Mouse (Mus musculus) forebrain, embryonic 11.5 days (tissue): ENCODE measurements around the gene Pth1r. TPM values are rescaled to one million over a fixed set of nuclear protein-coding genes. Genes with fewer than 3 reads are reported as not detected.

Experiments used
- ATAC-seq: fragments of 200-750 bp; cut with Nextera tagmentation; replicated peaks from 2 replicates; pipeline ENCODE4 v1.8.0; 2017; ENCODE audit warnings: moderate TSS enrichment; ENCODE audit not compliant: low FRiP score
- DNase-seq: peaks from one replicate; pipeline ENCODE4 v3.0.0-alpha.2; 2017; ENCODE audit warnings: low spot score
- H3K27ac ChIP-seq: fragments of 300-500 bp; sonication (generic); 2 replicates; pipeline ENCODE4 v1.5.1; 2014; ENCODE audit warnings: low read depth, low read length
- H3K27me3 ChIP-seq: fragments of 300-500 bp; sonication (generic); 2 replicates; pipeline ENCODE4 v1.6.1; 2014; ENCODE audit warnings: mild to moderate bottlenecking, low read length, mixed read lengths; ENCODE audit not compliant: control insufficient read depth, insufficient read depth
- H3K36me3 ChIP-seq: fragments of 300-500 bp; sonication (generic); 2 replicates; pipeline ENCODE4 v1.6.1; 2014; ENCODE audit warnings: mild to moderate bottlenecking, low read length, moderate library complexity, mixed read lengths; ENCODE audit not compliant: control insufficient read depth, insufficient read depth
- H3K4me1 ChIP-seq: fragments of 300-500 bp; sonication (generic); replicated peaks from 2 replicates; pipeline ENCODE4 v1.6.1; 2014; ENCODE audit warnings: low read length, mixed read lengths; ENCODE audit not compliant: control insufficient read depth, insufficient read depth
- H3K4me2 ChIP-seq: fragments of 300-500 bp; sonication (generic); 2 replicates; pipeline ENCODE4 v1.6.1; 2014; ENCODE audit warnings: low read depth, mild to moderate bottlenecking, low read length, moderate library complexity, mixed read lengths; ENCODE audit not compliant: severe bottlenecking
- H3K4me3 ChIP-seq: fragments of 300-500 bp; sonication (generic); 2 replicates; pipeline ENCODE4 v1.5.1; 2014; ENCODE audit warnings: low read depth, low read length
- H3K9ac ChIP-seq: fragments of 300-500 bp; sonication (generic); 2 replicates; pipeline ENCODE4 v1.6.1; 2014; ENCODE audit warnings: low read length
- H3K9me3 ChIP-seq: fragments of 300-500 bp; sonication (generic); 2 replicates; pipeline ENCODE4 v1.6.1; 2016; ENCODE audit warnings: low read length, mixed read lengths; ENCODE audit not compliant: control insufficient read depth
- WGBS: fragments of 180-500 bp; shearing (Covaris S2); extraction: QIAGEN DNeasy Blood & Tissue Kit; methylation state at CpG from one replicate; pipeline ENCODE4 v1.1.7; 2014; 5-methylcytosine and 5-hydroxymethylcytosine counted together
- polyA plus RNA-seq: library from polyadenylated mRNA; unstranded; fragments of >200 nt; fragmentation: Nextera tagmentation; extraction: Ambion mirVana; gene quantifications from 2 replicates; pipeline ENCODE4 v1.2.1, GENCODE M21; 2014

Pth1r gene
- polyA plus RNA-seq, 1 experiment from 2014 or later = 21.3 TPM

- no peak for ATAC-seq
- no peak overlapping the region for H3K4me3 ChIP-seq
- WGBS = 94% methylated on average over 6 of the region's 6 CpGs
Measured at GRCm38 (mm10) chr9:110718071-110718470, 28.9 kb downstream of the Pth1r start.

GRCm38 (mm10) chr9:110716775-110717174 lies 30.2 kb downstream of the Pth1r start:
- Histone ChIP-seq H3K27ac (no peak overlapping the region), H3K9me3 (no peaks in the 10 kb centered on the region), H3K36me3 (no peaks in the 10 kb centered on the region), H3K27me3 (no peaks in the 10 kb centered on the region), H3K9ac (no peak overlapping the region), H3K4me3 (no peak overlapping the region), H3K4me1 (no peaks in the 10 kb centered on the region), H3K4me2 (no peak overlapping the region)
- ATAC-seq (peak; percentile 70), DNase-seq (peak; percentile 65)
- whole genome bisulfite sequencing = 29% methylated on average over 4 of the region's 4 CpGs

More at GRCm38 (mm10) chr9:110718071-110718470, 28.9 kb downstream of the Pth1r start:
- Histone ChIP-seq H3K4me1 (no peaks in the 10 kb centered on the region), H3K36me3 (no peaks in the 10 kb centered on the region), H3K27me3 (no peaks in the 10 kb centered on the region), H3K9ac (no peak overlapping the region), H3K4me2 (no peak overlapping the region), H3K27ac (no peak overlapping the region), H3K9me3 (no peaks in the 10 kb centered on the region)
- no peak for DNase-seq

- H3K4me1 ChIP-seq = no peaks in the 10 kb centered on the region
- H3K9ac ChIP-seq = no peak overlapping the region
- no peaks in the 10 kb centered on the region for H3K27me3 ChIP-seq
- no peak overlapping the region for H3K4me2 ChIP-seq
- H3K36me3 ChIP-seq = no peaks in the 10 kb centered on the region
- DNase-seq = no peak
- no peaks in the 10 kb centered on the region for H3K9me3 ChIP-seq
- H3K27ac ChIP-seq = no peak overlapping the region
- no peak for ATAC-seq
- no peak overlapping the region for H3K4me3 ChIP-seq
- 64% methylated on average over 1 of the region's 1 CpGs for WGBS
Measured at GRCm38 (mm10) chr9:110715426-110715825, 31.5 kb downstream of the Pth1r start.

DNA sequence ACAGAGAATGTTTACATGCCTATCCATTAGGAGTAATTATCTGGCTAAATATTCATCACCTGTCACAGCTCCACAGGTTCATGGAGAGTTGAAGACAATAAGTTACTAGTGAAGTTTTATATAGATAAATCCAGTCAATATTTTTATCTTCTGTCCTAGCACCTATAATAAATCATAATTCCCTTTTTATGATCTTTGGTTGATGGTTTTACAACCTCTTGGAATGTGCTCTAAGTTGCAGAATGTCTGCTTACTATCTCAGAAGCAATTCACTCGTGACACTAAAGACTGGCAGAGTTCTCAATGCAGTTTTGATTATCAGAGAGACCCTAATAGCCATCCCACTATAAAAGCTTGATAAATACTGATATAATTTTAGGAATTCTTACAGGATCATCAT lies 33.6 kb downstream of the Pth1r start:
- no peaks in the 10 kb centered on the region for H3K27me3 ChIP-seq
- H3K9ac ChIP-seq = no peak overlapping the region
- no peaks in the 10 kb centered on the region for H3K9me3 ChIP-seq
- H3K4me2 ChIP-seq = no peak overlapping the region
- H3K36me3 ChIP-seq = no peaks in the 10 kb centered on the region
- no peak overlapping the region for H3K27ac ChIP-seq
- DNase-seq (no peak), ATAC-seq (no peak)
- H3K4me1 ChIP-seq = no peaks in the 10 kb centered on the region
- no peak overlapping the region for H3K4me3 ChIP-seq
- 80% methylated on average over 1 of the region's 1 CpGs for WGBS

DNA sequence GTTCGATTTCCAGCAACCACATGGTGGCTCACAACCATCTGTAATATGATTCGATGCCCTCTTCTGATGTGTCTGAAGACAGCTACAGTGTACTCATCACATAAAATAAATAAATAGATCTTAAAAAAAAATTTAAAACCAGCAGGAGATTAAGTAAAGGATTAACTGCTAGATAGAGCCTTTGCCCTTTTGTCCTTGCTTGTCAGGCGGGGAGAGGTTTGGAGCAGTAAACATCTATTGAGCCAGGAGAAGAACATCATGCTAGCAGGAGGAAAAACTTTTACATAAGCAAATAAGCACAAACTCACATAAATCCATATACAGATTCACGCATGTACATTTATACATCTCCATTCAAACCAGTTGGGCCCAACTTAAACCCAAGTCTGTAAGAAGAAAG lies 34.4 kb downstream of the Pth1r start:
- no peak overlapping the region for H3K9ac ChIP-seq
- H3K4me1 ChIP-seq = no peaks in the 10 kb centered on the region
- no peak overlapping the region for H3K4me2 ChIP-seq
- no peaks in the 10 kb centered on the region for H3K9me3 ChIP-seq
- no peak overlapping the region for H3K27ac ChIP-seq
- 86% methylated on average over 4 of the region's 4 CpGs for WGBS
- DNase-seq (no peak), ATAC-seq (no peak)
- no peaks in the 10 kb centered on the region for H3K36me3 ChIP-seq
- no peak overlapping the region for H3K4me3 ChIP-seq
- H3K27me3 ChIP-seq = no peaks in the 10 kb centered on the region

DNA sequence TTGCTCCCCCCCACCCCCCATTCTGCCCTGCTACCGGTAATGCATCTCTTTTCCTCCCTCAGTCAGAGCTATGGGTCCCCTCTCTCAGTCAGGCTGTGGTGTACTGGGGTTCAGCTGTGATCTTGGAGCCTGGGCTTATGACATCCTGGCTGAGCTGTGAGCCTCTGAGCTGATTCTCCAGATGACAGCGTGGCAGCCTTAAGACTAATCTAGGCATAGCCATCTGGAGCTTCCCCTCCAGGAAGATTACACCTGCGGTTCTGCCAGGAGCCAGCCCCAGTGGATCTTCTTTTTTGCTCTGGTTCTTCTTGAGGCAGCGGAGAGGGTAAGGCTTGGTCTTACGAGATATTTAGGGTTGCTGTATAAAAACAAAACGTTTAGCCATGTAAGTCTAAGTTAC lies 34.9 kb downstream of the Pth1r start:
- Histone ChIP-seq H3K4me1 (no peaks in the 10 kb centered on the region), H3K9ac (no peak overlapping the region), H3K27me3 (no peaks in the 10 kb centered on the region), H3K9me3 (no peaks in the 10 kb centered on the region), H3K4me2 (no peak overlapping the region), H3K27ac (no peak overlapping the region), H3K36me3 (no peaks in the 10 kb centered on the region), H3K4me3 (no peak overlapping the region)
- DNase-seq (no peak), ATAC-seq (no peak)
- 97% methylated on average over 6 of the region's 6 CpGs for WGBS

- H3K27ac ChIP-seq = no peak overlapping the region
- H3K4me3 ChIP-seq = no peak overlapping the region
- no peaks in the 10 kb centered on the region for H3K27me3 ChIP-seq
- ATAC-seq (no peak), DNase-seq (no peak)
- no peaks in the 10 kb centered on the region for H3K36me3 ChIP-seq
- no peaks in the 10 kb centered on the region for H3K9me3 ChIP-seq
- no peak overlapping the region for H3K4me2 ChIP-seq
- no peak overlapping the region for H3K9ac ChIP-seq
- WGBS = 91% methylated on average over 1 of the region's 1 CpGs
- no peaks in the 10 kb centered on the region for H3K4me1 ChIP-seq
Measured at GRCm38 (mm10) chr9:110711532-110711931, 35.4 kb downstream of the Pth1r start.

DNA sequence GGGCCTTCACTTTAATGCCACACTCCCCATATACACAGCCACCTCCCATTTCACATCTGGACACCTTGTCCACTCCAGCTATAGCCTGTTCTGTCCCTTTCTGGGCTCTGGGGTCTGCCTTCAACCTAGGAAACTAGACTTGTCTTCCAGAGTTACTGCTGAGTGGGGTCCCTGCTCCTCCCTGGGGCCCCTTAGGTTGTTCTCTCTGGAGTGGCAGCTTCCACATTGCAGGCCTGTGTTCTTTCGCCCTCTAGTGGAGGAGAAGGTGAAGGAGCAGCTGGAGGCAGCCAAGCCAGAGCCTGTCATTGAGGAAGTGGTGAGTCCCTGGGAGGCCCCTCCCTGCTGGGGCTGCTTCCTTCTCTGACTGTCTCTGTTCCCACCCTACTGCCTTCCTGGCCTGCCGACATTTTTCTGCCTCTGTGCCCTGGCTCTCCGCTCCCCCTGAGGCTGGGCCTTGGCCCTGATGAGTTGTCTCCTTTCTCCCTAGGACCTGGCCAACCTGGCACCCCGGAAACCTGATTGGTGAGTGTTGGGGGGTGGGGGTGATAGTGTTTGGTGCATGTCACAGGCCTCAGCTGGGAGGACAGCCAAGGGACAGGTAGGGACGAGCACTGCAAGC lies 37.2 kb downstream of the Pth1r start:
- H3K27me3 ChIP-seq = no peaks in the 10 kb centered on the region
- H3K4me3 ChIP-seq = no peak overlapping the region
- no peaks in the 10 kb centered on the region for H3K4me1 ChIP-seq
- no peaks in the 10 kb centered on the region for H3K9me3 ChIP-seq
- no peak overlapping the region for H3K27ac ChIP-seq
- no peak overlapping the region for H3K9ac ChIP-seq
- peak; percentile 83 for DNase-seq
- no peaks in the 10 kb centered on the region for H3K36me3 ChIP-seq
- 47% methylated on average over 5 of the region's 5 CpGs for WGBS
- H3K4me2 ChIP-seq = no peak overlapping the region
- ATAC-seq = peak; percentile 83

DNA sequence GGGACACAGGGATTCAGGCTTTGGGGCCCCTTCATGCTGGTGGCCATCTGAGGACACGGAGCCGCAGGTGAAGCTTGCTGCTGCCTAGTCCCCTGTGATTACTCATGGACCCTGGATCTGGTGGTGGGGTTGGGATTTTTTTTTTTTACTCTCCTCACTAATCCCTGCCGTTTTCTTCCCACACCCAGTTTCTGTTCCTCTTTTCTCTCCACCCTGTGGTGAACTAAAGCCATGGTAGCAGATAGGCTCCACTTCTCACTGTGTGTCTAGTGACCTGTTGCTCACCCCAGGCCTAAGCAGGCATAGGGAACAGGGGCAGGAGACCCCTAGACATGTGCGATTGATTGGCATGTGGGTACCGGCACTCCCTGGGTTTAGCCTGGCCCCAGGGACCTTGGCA lies 40.2 kb downstream of the Pth1r start:
- Histone ChIP-seq H3K9ac (no peak overlapping the region), H3K27me3 (no peaks in the 10 kb centered on the region), H3K36me3 (no peaks in the 10 kb centered on the region), H3K4me3 (no peak overlapping the region), H3K4me1 (no peaks in the 10 kb centered on the region), H3K9me3 (no peaks in the 10 kb centered on the region), H3K4me2 (no peak overlapping the region), H3K27ac (no peak overlapping the region)
- DNase-seq (no peak), ATAC-seq (no peak)
- 89% methylated on average over 5 of the region's 5 CpGs for WGBS
